Mouse (Mus musculus) CD4-positive naive resting alpha-beta T cell, adult 57 days (primary cell): ENCODE data around the gene Prl6a1. TPM values are rescaled to one million over a fixed set of nuclear protein-coding genes. Genes with fewer than 3 reads are reported as not detected.

ENCODE experiments used
- total RNA-seq: library from RNA; stranded (reverse); gene quantifications from one replicate; pipeline ENCODE4 v1.2.4, GENCODE M21; 2023

Prl6a1 gene
- not detected for total RNA-seq

DNA sequence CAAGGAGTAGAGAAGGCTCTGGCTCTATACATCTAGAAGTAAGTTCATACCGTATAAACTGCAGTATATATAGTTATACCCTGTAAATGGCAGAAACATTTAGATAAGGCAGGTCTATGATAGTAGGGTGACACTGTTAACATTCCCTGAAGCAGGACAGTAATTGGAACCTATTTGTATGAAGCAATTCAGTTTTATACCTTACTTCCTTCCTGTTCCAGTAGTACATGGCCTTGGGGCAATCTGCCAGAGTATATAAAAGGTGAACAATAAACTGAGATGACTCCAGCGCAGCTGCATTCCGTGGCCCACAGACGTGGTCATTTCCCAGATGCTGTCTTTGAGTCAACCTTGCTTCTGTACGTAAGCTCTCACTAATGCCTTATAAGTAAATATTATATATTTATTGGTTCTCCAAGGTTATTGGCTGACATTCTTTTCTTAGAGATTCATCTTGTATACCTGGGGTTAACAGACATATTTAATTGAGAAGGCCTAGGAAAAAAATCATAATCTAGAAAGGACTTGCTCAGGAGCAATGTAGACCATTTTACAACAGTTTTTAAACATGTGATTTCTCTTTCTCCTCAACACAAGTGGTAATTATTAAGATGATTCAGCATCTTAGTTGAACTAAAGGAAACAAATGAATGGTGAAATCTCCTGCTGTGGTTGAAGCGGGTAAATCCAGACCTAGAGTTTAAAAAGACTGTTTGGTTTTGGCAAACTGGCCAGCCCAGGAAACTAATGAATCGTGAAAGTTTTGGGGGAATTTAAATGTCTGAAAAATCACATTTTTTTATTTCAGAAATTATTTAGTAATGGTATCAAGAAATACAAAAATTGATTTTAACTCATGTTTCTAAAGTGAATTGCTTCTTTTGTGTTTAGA is at the start of gene Prl6a1:
TSS of gene Prl6a1 (plus strand) at position 294 of the 892 bp plus-strand sequence.

DNA sequence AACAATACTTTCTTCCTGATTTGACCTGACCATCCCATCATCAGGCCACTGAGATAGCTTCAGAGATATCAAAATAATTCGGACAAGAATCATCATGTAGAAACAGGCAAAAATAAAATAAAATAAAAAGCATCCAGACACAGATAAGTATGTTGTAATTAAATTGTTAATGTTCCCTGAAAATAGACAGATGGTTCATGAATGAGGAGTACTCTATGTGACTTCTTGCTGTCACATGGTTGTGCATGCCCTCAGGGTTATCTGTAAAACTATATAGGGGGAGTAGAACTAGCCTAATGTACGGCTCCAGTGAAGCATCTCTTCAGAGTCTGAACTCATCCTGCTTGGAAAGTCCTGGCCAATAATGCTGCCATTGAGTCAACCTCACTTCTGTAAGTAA is 32.9 kb downstream of the Prl6a1 start, which contains the start of gene Prl8a2:
TSS of gene Prl8a2 (plus strand) at position 301 of the 400 bp plus-strand sequence.

Other genes with a start within 250 kb of the Prl6a1 start
- not detected for gene Prl3d1, start 218.4 kb upstream of the Prl6a1 start, total RNA-seq
- gene Prl3d2, start 190.9 kb upstream of the Prl6a1 start, total RNA-seq: not detected
- gene Prl3d3, start 155.8 kb upstream of the Prl6a1 start, total RNA-seq: not detected
- gene Prl3c1, start 116.0 kb upstream of the Prl6a1 start, total RNA-seq: not detected
- gene Prl3b1, start 70.8 kb upstream of the Prl6a1 start, total RNA-seq: not detected
- not detected for gene Prl3a1, start 53.2 kb upstream of the Prl6a1 start, total RNA-seq
- gene Prl8a2, start 33.0 kb downstream of the Prl6a1 start, total RNA-seq: not detected
- not detected for gene Prl2b1, start 78.2 kb downstream of the Prl6a1 start, total RNA-seq
- gene Prl8a6, start 126.1 kb downstream of the Prl6a1 start, total RNA-seq: not detected
- gene Prl8a8, start 200.6 kb downstream of the Prl6a1 start, total RNA-seq: not detected